Mouse (Mus musculus) lung, postnatal 0 days (tissue): ENCODE results near the gene Mpp6. TPM values are rescaled to one million over a fixed set of nuclear protein-coding genes. Genes with fewer than 3 reads are reported as not detected.

Experiments
- ATAC-seq: fragments of 200-750 bp; cut with Nextera tagmentation; 2 replicates; pipeline ENCODE4 v1.8.0; 2017; ENCODE audit warnings: moderate library complexity
- DNase-seq: peaks from one replicate; pipeline ENCODE4 v3.0.0-alpha.2; 2016; ENCODE audit warnings: low spot score
- H3K27ac ChIP-seq: fragments of 300-500 bp; sonication (generic); 2 replicates; pipeline ENCODE4 v1.5.1; 2014; ENCODE audit warnings: antibody characterized with exemption, mild to moderate bottlenecking, low read length, mixed read lengths
- H3K27me3 ChIP-seq: fragments of 300-500 bp; sonication (generic); replicated peaks from 2 replicates; pipeline ENCODE4 v1.6.1; 2014; ENCODE audit warnings: low read length, mixed read lengths; ENCODE audit not compliant: insufficient read depth
- H3K36me3 ChIP-seq: fragments of 300-500 bp; sonication (generic); 2 replicates; pipeline ENCODE4 v1.6.1; 2014; ENCODE audit warnings: low read length, mixed read lengths; ENCODE audit not compliant: insufficient read depth
- H3K4me1 ChIP-seq: fragments of 300-500 bp; sonication (generic); 2 replicates; pipeline ENCODE4 v1.6.1; 2014; ENCODE audit warnings: antibody characterized with exemption, low read depth, low read length, mixed read lengths; ENCODE audit not compliant: insufficient read depth
- H3K4me2 ChIP-seq: fragments of 300-500 bp; sonication (generic); replicated peaks from 2 replicates; pipeline ENCODE4 v1.6.1; 2014; ENCODE audit warnings: low read depth, mild to moderate bottlenecking, low read length, moderate library complexity, mixed read lengths
- H3K4me3 ChIP-seq: fragments of 300-500 bp; sonication (generic); 2 replicates; pipeline ENCODE4 v1.5.1; 2014; ENCODE audit warnings: low read depth, low read length
- H3K9ac ChIP-seq: fragments of 300-500 bp; sonication (generic); replicated peaks from 2 replicates; pipeline ENCODE4 v1.6.1; 2014; ENCODE audit warnings: low read depth, mild to moderate bottlenecking
- H3K9me3 ChIP-seq: fragments of 300-500 bp; sonication (generic); 2 replicates; pipeline ENCODE4 v1.6.1; 2016; ENCODE audit warnings: low read length, mixed read lengths
- CTCF ChIP-seq: IDR thresholded peaks from 2 replicates; pipeline ENCODE4 v1.5.1; 2016; ENCODE audit warnings: antibody characterized with exemption, mild to moderate bottlenecking
- EP300 ChIP-seq: IDR thresholded peaks from 2 replicates; pipeline ENCODE4 v1.6.1; 2016; ENCODE audit warnings: antibody characterized with exemption, mild to moderate bottlenecking, control low read depth
- WGBS: fragments of 180-500 bp; shearing (Covaris S2); extraction: QIAGEN DNeasy Blood & Tissue Kit; methylation state at CpG from one replicate; pipeline ENCODE4 v1.1.7; 2014; 5-methylcytosine and 5-hydroxymethylcytosine counted together
- polyA plus RNA-seq: library from polyadenylated mRNA; unstranded; fragments of >200 nt; fragmentation: Nextera tagmentation; extraction: Ambion mirVana; gene quantifications from 2 replicates; pipeline ENCODE4 v1.2.1, GENCODE M21; 2015

Mpp6 gene
- polyA plus RNA-seq, 1 experiment from 2014 or later: 26.4 TPM

DNA sequence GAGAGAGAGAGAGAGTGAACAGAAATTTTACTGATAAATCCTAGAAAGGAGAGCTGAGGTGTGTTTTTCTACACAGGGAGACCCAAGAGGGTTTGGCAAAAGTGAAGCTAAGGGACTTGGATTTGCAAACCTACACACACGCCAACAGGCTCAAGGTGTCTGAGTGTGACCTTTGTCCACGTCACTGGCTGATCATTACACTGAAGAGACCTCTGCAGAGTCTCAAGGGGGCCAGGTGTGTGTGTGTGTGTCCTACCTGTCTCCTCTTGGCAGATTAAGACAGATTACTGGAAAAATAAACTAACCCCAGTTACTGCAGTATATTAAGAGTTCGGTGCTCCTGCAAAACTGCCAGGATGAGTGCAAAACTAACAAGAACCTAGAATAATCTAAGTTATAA, 27.6 kb downstream of the Mpp6 start:
- Histone ChIP-seq H3K27me3 (no peaks in the 10 kb centered on the region), H3K4me3 (no peak overlapping the region), H3K4me2 (no peak overlapping the region), H3K27ac (no peak overlapping the region), H3K9me3 (no peaks in the 10 kb centered on the region), H3K9ac (no peak overlapping the region), H3K4me1 (no peaks in the 10 kb centered on the region), H3K36me3 (no peaks in the 10 kb centered on the region)
- TF ChIP-seq EP300 (no peak), CTCF (no peak)
- 65% methylated on average over 3 of the region's 3 CpGs for WGBS
- ATAC-seq (no peak), DNase-seq (no peak)

DNA sequence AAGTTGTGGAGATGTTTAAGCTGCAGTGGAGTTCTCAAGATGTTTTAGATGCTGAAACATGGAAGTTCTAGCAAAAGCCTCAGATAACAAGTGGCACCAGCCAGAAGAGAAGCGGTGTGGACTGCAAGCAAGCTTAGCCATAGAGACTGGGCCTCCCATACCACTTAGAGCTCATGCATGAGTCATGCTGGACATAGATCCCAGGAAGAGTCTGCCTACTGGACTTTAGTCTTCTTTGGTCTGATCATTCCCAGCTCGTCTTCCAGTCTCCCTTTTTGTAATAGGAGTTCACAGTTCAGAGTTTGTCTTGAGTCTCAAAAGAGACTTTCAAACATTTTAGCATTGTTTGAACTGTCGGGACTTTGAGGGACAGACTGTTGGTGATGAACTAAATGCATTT, 29.5 kb downstream of the Mpp6 start:
- Histone ChIP-seq H3K4me2 (no peak overlapping the region), H3K4me1 (no peaks in the 10 kb centered on the region), H3K27ac (no peak overlapping the region), H3K36me3 (no peaks in the 10 kb centered on the region), H3K9me3 (no peaks in the 10 kb centered on the region), H3K4me3 (no peak overlapping the region), H3K27me3 (no peaks in the 10 kb centered on the region), H3K9ac (no peak overlapping the region)
- TF ChIP-seq CTCF: no peak
- no peak for TF ChIP-seq EP300
- 73% methylated on average over 3 of the region's 3 CpGs for WGBS
- ATAC-seq: no peak
- no peak for DNase-seq

DNA sequence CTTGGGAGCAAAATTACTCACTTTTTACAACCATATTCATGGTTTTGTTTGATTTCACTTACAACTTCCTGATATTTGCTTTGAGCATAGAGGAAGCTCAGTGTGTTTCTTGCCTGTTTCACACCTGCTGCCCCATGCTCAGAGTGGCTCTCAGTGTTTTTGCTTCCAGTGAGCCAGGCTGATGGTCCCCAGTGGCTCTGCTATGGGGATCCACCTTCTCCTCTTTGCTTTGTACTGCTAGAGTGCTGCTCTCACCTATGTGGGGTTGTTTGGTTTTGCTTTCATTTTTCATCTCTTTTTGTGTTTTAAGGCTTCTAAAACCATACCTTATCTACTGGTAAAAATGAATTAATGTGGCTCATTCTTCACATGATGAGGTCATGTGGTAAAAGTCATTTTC, 36.1 kb downstream of the Mpp6 start:
- no peak overlapping the region for H3K4me2 ChIP-seq
- TF ChIP-seq EP300: no peak
- H3K36me3 ChIP-seq: no peaks in the 10 kb centered on the region
- H3K27me3 ChIP-seq: no peaks in the 10 kb centered on the region
- H3K9me3 ChIP-seq: no peaks in the 10 kb centered on the region
- no peak overlapping the region for H3K27ac ChIP-seq
- H3K4me3 ChIP-seq: no peak overlapping the region
- H3K9ac ChIP-seq: no peak overlapping the region
- DNase-seq (no peak), ATAC-seq (no peak)
- no peaks in the 10 kb centered on the region for H3K4me1 ChIP-seq

DNA sequence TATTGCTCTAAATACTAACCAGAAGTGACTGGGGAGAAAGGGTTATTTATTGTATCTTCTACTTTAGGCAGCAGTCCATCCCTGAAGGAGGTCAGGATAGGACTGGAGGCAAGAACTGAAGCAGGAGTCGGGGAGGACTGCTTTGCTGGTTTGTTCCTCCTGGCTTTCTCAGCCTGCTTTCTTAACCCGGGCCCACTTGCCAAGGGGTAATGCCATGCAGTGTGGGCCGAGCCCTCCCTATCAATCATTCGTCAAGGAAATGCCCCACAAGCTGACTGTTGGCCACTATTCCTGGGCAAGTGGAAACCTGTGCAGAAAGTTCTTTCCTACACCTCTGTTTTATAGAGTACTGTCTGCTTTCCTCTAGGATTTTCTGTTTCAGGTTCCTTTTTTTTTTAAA, 39.3 kb downstream of the Mpp6 start:
- TF ChIP-seq EP300: no peak
- TF ChIP-seq CTCF: no peak
- ATAC-seq: no peak
- no peak for DNase-seq
- no peaks in the 10 kb centered on the region for H3K9me3 ChIP-seq
- no peaks in the 10 kb centered on the region for H3K36me3 ChIP-seq
- H3K27ac ChIP-seq: no peak overlapping the region
- H3K4me3 ChIP-seq: no peak overlapping the region
- H3K27me3 ChIP-seq: no peaks in the 10 kb centered on the region
- H3K9ac ChIP-seq: no peak overlapping the region
- H3K4me2 ChIP-seq: no peak overlapping the region
- WGBS: 81% methylated on average over 4 of the region's 4 CpGs
- no peaks in the 10 kb centered on the region for H3K4me1 ChIP-seq

DNA sequence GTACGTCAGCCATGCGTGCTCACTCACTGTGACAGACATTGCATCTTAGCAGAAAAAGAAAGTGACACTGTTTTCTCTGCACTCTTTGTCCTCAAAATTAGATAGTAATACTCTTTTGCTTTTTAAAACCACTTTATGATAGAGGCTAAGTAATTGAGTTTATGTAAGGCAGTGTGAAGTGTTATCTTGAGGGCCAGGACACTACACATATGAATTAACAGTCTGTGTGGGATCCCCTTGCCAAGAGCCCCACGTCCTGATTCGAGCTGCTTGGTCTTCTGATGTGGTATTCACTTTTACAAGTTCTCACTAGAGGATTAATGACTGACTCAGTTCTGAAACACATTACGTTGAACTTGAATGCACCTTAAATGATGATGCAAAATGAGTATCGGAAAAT, 49.8 kb downstream of the Mpp6 start:
- no peaks in the 10 kb centered on the region for H3K9me3 ChIP-seq
- no peak overlapping the region for H3K4me2 ChIP-seq
- TF ChIP-seq CTCF (no peak), EP300 (no peak)
- H3K36me3 ChIP-seq: no peaks in the 10 kb centered on the region
- 76% methylated on average over 6 of the region's 6 CpGs for WGBS
- no peaks in the 10 kb centered on the region for H3K4me1 ChIP-seq
- DNase-seq (no peak), ATAC-seq (no peak)
- H3K27me3 ChIP-seq: no peaks in the 10 kb centered on the region
- H3K9ac ChIP-seq: no peak overlapping the region
- H3K27ac ChIP-seq: no peak overlapping the region
- no peak overlapping the region for H3K4me3 ChIP-seq

DNA sequence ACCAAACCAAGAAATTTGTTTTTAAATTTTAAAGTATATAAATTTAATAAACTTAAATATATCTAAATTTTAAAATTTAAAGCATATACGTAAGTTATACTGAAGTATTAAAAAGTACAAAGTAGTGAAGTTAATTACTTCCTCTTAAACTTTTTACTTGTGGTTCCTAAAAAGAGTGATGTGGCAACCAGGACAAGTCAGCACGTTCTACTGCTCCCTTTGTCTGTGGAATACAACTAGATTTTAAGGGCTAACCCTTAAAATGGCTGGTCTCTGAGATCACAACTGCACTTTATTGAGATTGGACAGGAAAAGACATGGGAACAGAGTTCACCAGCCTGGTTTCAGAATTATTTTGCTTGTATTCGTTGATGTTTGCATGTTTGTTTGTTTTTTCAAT, 53.0 kb downstream of the Mpp6 start:
- no peaks in the 10 kb centered on the region for H3K4me1 ChIP-seq
- ATAC-seq (no peak), DNase-seq (no peak)
- no peak overlapping the region for H3K27ac ChIP-seq
- H3K9ac ChIP-seq: no peak overlapping the region
- no peak overlapping the region for H3K4me3 ChIP-seq
- H3K27me3 ChIP-seq: no peaks in the 10 kb centered on the region
- TF ChIP-seq CTCF (no peak), EP300 (no peak)
- 80% methylated on average over 3 of the region's 3 CpGs for WGBS
- H3K36me3 ChIP-seq: no peaks in the 10 kb centered on the region
- H3K9me3 ChIP-seq: no peaks in the 10 kb centered on the region
- H3K4me2 ChIP-seq: no peak overlapping the region

DNA sequence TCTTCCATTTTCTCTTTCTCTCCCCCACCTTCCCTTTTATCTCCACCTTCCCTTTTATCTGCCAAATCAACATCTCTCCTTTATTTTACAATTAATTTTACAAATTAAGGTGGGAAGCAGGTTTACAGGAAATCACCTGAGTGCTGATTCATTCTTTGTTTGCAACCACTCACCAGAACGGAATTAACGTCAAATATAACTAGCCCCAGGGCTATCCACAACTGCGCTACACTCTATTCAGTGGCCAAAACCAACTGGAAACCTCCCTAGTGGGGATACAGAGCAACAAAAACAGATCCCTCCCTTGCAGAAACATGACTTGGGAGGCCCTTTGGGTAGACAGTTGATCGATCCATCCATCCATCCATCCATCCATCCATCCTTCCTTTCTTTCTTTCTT, 58.8 kb downstream of the Mpp6 start:
- Histone ChIP-seq H3K4me1 (no peaks in the 10 kb centered on the region), H3K4me2 (no peak overlapping the region), H3K36me3 (no peaks in the 10 kb centered on the region), H3K9me3 (no peaks in the 10 kb centered on the region), H3K27ac (no peak overlapping the region), H3K4me3 (no peak overlapping the region), H3K9ac (no peak overlapping the region), H3K27me3 (no peaks in the 10 kb centered on the region)
- WGBS: 92% methylated on average over 4 of the region's 4 CpGs
- no peak for DNase-seq
- TF ChIP-seq CTCF (no peak), EP300 (no peak)
- no peak for ATAC-seq
